Mouse (Mus musculus) olfactory bulb, adult 2 months (tissue): ENCODE measurements at regions not wholly inside any gene's neighbourhood (a gene's known extent, or its start where the extent isn't known, plus 50 kb on each side); places are given as distances from the start of the nearest gene placed in this dataset.

Source experiments
- CTCF ChIP-seq: fragments of 200-500 bp; IDR thresholded peaks from 2 replicates; pipeline ENCODE4 v1.5.1; 2012; ENCODE audit warnings: low read depth, mild to moderate bottlenecking, low read length, moderate library complexity; ENCODE audit not compliant: insufficient read depth
- POLR2A ChIP-seq: fragments of 200-500 bp; IDR thresholded peaks from 2 replicates; pipeline ENCODE4 v1.6.1; 2012; ENCODE audit warnings: mild to moderate bottlenecking, low read depth, low read length, moderate library complexity; ENCODE audit not compliant: insufficient read depth

GRCm38 (mm10) chr7:135888598-135888997 lies 172.4 kb upstream of the Mki67 start:
- TF ChIP-seq POLR2A = no peak
- TF ChIP-seq CTCF = no peak
